Mouse (Mus musculus) right cerebral cortex, adult 2 months (tissue): ENCODE results near the gene Vipr2.

Experiments
- DNase-seq, 2 experiments: peaks; one replicate each; pipeline ENCODE4 v3.0.0; 2021 to 2022; ENCODE audit warnings: low spot score in 2 of 2

Gene Vipr2

DNA sequence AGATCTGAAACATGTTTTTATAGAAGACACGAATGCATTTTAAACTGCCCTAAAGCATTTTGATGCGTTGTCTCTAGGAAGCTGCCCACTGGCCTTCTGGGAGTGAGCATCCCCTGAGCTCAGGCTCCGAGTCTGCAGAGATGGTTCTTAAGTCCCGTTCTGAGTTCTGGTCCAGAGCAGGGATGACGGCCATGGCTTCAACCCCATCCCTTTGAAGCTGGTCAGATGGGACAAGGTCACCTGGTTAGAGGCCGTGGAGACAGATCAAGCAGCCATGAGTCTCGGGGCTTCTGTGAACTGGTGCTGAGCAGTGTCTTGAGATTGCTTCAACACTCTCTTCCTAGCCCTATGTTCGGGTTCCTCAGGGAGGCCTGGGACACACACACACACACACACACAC, 19.6 kb downstream of the Vipr2 start:
- no peak for DNase-seq

DNA sequence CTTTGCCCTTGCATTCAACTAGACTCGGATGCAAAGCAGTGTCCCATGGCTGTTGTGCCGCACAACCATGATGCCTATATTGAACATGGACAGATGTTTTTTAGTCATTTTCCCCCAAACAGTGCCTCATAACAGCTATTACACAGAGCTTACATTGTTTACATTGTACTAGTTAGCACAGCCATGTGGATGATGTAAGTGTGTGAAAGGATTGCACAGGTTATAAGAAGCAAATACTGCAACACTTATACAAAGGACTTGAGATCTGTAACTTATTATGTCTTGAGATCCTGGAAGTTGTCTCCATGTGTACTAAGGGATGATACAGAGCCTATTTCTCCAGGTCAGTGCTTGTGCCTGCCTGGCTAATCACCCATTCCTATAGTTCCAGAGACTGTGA, 24.4 kb downstream of the Vipr2 start:
- DNase-seq = no peak

- no peak for DNase-seq
These were observed 32.2 kb downstream of the Vipr2 start for GRCm38 (mm10) chr12:116109451-116110353.

- no peak for DNase-seq
These were observed 33.6 kb downstream of the Vipr2 start for GRCm38 (mm10) chr12:116111007-116111694.

- DNase-seq = no peak
These were observed 38.3 kb downstream of the Vipr2 start for GRCm38 (mm10) chr12:116115781-116116180.

GRCm38 (mm10) chr12:116116455-116116854, 38.9 kb downstream of the Vipr2 start:
- no peak for DNase-seq

- no peak for DNase-seq
These were observed 39.9 kb downstream of the Vipr2 start for GRCm38 (mm10) chr12:116117352-116117929.

DNA sequence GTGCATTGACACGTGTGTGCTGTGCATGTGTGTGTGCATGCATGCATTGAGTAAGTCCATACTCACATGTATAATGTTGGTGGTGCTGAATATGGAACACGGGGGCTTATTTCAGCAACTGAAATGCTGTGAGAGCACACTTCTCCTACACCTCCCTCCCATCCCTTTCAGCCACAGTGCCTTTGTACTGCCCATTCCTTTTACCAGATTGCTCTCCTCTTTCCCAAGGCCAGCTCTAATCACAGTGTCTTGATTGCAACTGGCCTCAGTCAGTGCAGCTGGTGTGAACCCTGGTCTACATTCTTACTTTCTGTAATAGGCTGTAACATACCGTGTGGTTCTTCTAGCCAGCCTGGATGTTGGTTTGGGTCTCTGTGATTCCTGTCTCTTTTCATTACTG, 41.5 kb downstream of the Vipr2 start:
- no peak for DNase-seq

DNA sequence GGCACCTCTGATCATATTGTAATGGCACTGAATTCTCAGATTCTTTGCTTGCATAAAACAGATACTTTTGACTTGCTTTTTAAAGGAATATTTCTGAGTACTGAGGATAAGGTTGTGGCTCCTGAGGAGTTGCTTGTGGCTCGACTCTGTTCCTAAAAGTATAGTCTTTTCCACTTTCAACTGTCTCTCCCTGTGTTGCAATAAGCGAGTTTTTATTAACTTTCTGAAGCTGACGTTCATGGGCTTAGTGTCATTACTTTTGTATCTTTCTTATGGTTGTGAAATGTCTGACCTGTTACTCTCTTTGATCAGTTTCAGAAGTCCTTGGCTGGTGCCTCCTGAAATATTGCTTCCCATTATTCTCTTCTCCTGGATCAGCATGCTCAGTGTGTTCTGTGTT, 46.3 kb downstream of the Vipr2 start:
- DNase-seq = no peak

DNA sequence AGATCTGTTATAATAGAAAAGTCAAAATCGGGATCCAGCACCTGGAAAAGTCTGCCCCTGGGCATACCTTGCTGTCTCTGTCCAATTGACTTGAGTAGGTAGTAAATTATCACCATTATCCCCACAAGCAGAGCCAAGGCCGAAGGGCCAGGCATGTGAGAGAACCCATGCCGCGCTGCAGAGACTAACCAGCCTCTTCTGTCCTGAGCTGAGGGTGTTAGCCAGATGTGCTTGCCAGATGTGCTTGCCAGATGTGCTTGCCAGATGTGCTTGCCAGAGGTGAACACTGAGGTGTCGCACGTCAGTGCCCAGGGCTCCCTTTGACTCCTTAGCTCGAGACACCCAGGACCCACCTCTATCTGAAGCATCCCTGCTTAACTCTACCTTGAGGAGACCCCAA, 53.4 kb downstream of the Vipr2 start:
- no peak for DNase-seq

DNA sequence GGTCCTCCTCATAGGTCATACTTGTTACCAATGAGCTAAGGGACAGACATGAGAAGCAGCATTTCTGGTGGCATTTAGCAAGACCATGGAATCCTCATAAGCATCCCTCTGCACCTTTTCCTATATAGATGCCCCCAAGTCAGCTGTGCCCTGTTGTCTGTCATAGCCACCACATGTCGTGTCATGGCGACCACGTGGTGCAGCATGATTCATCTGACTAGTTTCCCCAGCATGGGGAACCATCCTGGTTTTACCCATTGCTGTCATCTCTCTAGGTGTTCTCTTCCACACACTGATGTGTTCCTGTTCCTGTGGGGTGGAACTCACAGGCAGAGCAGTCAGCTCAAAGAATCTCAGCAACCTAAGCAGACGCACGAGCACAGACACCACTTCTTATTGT, 55.4 kb downstream of the Vipr2 start:
- no peak for DNase-seq

- DNase-seq = no peak
These were observed 58.4 kb downstream of the Vipr2 start for GRCm38 (mm10) chr12:116135906-116136305.

DNA sequence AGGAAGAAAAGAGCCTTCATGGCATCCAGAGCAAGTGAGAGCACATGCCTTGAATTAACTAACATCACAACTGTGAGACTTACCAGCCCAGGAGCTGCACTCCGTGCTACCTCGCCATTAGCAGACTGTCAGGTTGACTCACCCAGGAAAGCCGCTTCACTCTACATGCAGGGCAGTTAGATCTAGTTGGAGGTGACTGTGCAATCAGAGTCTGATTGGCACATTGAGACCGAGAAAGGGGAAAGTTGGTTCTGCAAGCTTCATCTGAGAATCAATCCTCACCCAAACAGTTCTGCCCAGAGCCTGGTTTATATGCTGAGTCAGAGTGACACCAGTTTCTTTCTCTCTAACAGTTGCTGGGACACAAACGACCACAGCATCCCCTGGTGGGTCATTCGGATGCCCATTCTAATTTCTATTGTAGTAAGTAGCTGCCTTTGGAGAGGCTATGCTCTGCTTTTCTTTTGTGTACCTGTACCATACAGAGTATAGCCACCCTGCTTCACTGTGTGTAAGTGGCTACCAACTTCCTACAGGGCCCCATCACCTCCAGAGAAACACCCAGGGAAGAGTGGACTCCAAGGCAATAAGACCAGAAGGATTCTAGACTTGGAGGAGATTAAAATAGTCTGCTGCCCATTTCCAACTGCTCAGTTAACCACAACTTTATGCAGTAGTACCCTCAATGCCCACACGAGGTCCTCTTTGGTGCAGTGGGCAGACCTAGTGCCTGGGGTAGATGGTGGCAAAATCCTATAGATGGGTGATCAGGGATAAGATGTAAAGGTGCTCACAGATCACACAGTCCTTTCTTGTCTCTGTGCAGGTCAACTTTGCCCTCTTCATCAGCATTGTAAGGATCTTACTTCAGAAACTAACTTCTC, 61.0 kb downstream of the Vipr2 start:
- no peak for DNase-seq

GRCm38 (mm10) chr12:116140605-116141004, 63.1 kb downstream of the Vipr2 start:
- no peak for DNase-seq

DNA sequence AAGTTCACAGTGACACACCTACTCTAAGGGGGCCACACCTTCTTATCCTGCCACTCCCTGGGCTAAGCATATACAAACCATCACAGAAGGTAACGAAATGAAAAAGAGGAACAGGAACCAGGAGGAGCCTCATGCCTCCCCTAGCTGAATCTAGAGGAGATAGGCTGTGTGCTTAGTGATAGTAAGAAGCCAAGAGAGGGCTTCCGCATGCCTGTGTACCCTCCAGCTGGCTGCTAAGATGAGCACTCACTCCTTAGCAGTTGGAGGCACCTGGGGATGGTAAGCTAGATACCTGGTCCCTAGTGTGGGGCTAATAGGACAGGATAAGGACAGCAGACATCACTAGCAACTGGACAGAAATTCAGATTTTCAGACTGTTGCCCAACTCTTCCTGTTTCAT, 64.3 kb downstream of the Vipr2 start:
- DNase-seq = no peak

- DNase-seq = no peak
These were observed 64.9 kb downstream of the Vipr2 start for GRCm38 (mm10) chr12:116142464-116142863.

DNA sequence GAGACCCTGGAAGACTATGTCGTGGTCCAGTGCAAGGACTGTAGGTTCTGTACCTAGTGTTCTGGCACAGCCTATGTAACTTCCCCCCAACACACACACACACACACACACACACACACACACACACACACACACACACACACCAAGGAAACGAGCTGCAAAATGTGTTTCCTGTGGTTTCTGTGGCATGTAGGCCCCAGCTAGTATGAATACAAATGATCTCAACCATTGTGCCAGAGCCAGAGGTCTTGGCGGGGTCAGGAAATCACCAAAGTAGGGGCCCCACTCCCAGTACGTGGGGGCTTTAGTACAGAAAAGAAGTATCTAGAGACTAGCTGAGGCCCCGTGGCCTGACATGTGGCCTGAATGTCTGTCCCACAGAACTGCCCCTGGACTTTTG, 67.7 kb downstream of the Vipr2 start:
- no peak for DNase-seq

GRCm38 (mm10) chr12:116145686-116146085, 68.2 kb downstream of the Vipr2 start:
- DNase-seq = no peak

- no peak for DNase-seq
These were observed 69.6 kb downstream of the Vipr2 start for GRCm38 (mm10) chr12:116146996-116147634.

DNA sequence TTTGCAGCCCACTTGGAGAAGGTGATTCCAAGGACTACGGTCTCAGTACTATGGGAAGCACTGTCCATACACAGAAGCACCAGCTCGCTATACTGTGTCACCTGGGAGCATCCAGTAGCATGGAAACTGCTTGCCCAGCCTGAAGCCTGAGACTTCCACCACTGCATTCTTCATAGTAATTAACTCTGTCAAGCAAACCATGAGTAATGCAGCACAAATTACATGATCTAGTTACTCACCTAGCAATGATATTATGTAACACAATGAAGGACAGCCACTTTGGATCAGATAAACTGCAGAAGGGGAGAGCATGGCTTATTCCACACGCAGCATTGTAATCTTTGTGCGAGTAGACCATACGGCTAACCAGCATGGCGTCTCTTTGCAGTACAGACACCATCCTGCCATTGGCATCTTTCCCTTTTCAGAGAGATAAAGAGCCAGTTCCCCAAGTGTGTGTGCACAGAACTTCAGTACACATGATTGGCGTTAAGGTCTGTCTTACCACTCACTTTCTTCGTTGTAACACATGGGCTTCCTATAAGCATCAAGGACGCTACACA, 75.4 kb downstream of the Vipr2 start:
- no peak for DNase-seq
